Mouse (Mus musculus) midbrain, embryonic 16.5 days (tissue): ENCODE measurements around the gene Map3k4. TPM values are rescaled to one million over a fixed set of nuclear protein-coding genes. Genes with fewer than 3 reads are reported as not detected.

Experiments used
- ATAC-seq: fragments of 200-750 bp; cut with Nextera tagmentation; 2 replicates; pipeline ENCODE4 v1.8.0; 2017; ENCODE audit warnings: moderate TSS enrichment
- H3K27ac ChIP-seq: fragments of 300-500 bp; sonication (generic); 2 replicates; pipeline ENCODE4 v1.5.1; 2014; ENCODE audit warnings: mild to moderate bottlenecking, low read length, mixed read lengths
- H3K27me3 ChIP-seq: fragments of 300-500 bp; sonication (generic); 2 replicates; pipeline ENCODE4 v1.6.1; 2014; ENCODE audit warnings: low read depth, low read length, mixed read lengths; ENCODE audit not compliant: control insufficient read depth, insufficient read depth
- H3K36me3 ChIP-seq: fragments of 300-500 bp; sonication (generic); 2 replicates; pipeline ENCODE4 v1.6.1; 2014; ENCODE audit warnings: mild to moderate bottlenecking, low read length, moderate library complexity, mixed read lengths; ENCODE audit not compliant: control insufficient read depth, insufficient read depth
- H3K4me1 ChIP-seq: fragments of 300-500 bp; sonication (generic); 2 replicates; pipeline ENCODE4 v1.6.1; 2014; ENCODE audit warnings: mild to moderate bottlenecking, low read length, mixed read lengths; ENCODE audit not compliant: control insufficient read depth, insufficient read depth
- H3K4me2 ChIP-seq: fragments of 300-500 bp; sonication (generic); 2 replicates; pipeline ENCODE4 v1.6.1; 2014; ENCODE audit warnings: mild to moderate bottlenecking, low read length, mixed read lengths
- H3K4me3 ChIP-seq: fragments of 300-500 bp; sonication (generic); 2 replicates; pipeline ENCODE4 v1.5.1; 2014; ENCODE audit warnings: low read depth, mild to moderate bottlenecking, low read length, moderate library complexity, mixed read lengths
- H3K9ac ChIP-seq: fragments of 300-500 bp; sonication (generic); 2 replicates; pipeline ENCODE4 v1.6.1; 2014; ENCODE audit warnings: low read depth, low read length, mixed read lengths
- H3K9me3 ChIP-seq: fragments of 300-500 bp; sonication (generic); replicated peaks from 2 replicates; pipeline ENCODE4 v1.6.1; 2014; ENCODE audit warnings: mild to moderate bottlenecking, low read length, mixed read lengths; ENCODE audit not compliant: control insufficient read depth, poor library complexity, severe bottlenecking
- WGBS: fragments of 180-500 bp; shearing (Covaris S2); extraction: QIAGEN DNeasy Blood & Tissue Kit; methylation state at CpG from one replicate; pipeline ENCODE4 v1.1.7; 2014; 5-methylcytosine and 5-hydroxymethylcytosine counted together
- polyA plus RNA-seq: library from polyadenylated mRNA; unstranded; fragments of >200 nt; fragmentation: Nextera tagmentation; extraction: Ambion mirVana; gene quantifications from 2 replicates; pipeline ENCODE4 v1.2.1, GENCODE M21; 2015

The Map3k4 gene
- polyA plus RNA-seq, 1 experiment from 2014 or later = 31.3 TPM

GRCm38 (mm10) chr17:12312248-12312647 is 6.3 kb downstream of the Map3k4 start:
- H3K27ac ChIP-seq = no peak overlapping the region
- ATAC-seq = no peak
- no peak overlapping the region for H3K4me3 ChIP-seq
- no peaks in the 10 kb centered on the region for H3K27me3 ChIP-seq
- H3K9me3 ChIP-seq = no peaks in the 10 kb centered on the region
- peaks cover 32% of the 10 kb centered on the region for H3K4me1 ChIP-seq
- WGBS = 92% methylated on average over 6 of the region's 6 CpGs
- no peaks in the 10 kb centered on the region for H3K36me3 ChIP-seq
- no peak overlapping the region for H3K9ac ChIP-seq
- H3K4me2 ChIP-seq = no peak overlapping the region

- Histone ChIP-seq H3K27ac (no peak overlapping the region), H3K4me3 (no peak overlapping the region), H3K27me3 (no peaks in the 10 kb centered on the region), H3K36me3 (no peaks in the 10 kb centered on the region), H3K4me2 (no peak overlapping the region), H3K9me3 (no peaks in the 10 kb centered on the region), H3K4me1 (peaks cover 12% of the 10 kb centered on the region; the same call in 1 of the 2 replicates), H3K9ac (no peak overlapping the region)
- no peak for ATAC-seq
- WGBS = 93% methylated on average over 9 of the region's 9 CpGs
Observed at GRCm38 (mm10) chr17:12309493-12309892, 9.1 kb downstream of the Map3k4 start.

- H3K9ac ChIP-seq = no peak overlapping the region
- no peaks in the 10 kb centered on the region for H3K27me3 ChIP-seq
- no peak overlapping the region for H3K4me2 ChIP-seq
- H3K4me3 ChIP-seq = no peak overlapping the region
- 89% methylated on average over 8 of the region's 8 CpGs for WGBS
- H3K36me3 ChIP-seq = no peaks in the 10 kb centered on the region
- ATAC-seq = no peak
- no peak overlapping the region for H3K27ac ChIP-seq
- no peaks in the 10 kb centered on the region for H3K9me3 ChIP-seq
- H3K4me1 ChIP-seq = peaks cover 12% of the 10 kb centered on the region; the same call in 1 of the 2 replicates
Observed at GRCm38 (mm10) chr17:12309059-12309458, 9.5 kb downstream of the Map3k4 start.

DNA sequence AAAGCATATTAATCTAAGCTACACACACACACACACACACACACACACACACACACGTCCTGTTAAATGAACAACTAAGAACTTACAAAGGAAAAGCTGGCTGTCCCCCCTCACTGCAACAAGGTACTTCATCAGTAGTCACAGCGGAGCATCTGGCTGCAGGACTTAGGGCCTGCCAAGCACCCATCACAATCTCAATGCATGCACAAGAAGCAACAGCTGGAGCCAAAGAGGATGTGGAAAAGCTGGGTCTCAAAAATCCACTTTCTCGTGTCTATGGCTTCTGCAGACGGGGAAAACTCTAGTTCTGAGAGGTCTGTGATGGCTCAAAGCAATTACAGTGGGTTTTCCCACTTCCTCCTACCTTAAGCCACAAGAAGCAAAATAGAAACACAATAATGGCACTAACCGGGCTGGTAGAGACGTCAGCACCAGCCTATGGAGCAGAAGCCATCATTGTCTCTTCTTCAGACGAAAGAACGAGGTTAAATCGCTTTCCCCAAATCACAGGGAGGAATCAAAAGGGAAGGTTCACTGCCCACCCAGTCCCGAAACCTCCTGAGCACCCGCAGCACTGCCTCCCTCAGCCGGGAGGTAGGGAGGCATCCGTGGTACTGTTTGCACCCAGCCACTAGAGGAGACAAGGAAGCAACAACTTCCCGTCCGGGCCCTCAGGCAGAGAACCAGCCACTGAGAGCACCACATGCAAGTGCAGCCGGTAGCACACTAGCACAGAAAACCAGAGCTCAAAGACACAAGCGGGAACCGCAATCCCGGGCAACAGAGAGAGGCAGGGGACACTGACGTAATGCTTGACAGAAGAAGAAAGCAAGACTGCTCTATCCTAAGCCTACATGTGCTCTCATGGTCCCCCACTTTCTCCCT is 11.1 kb downstream of the Map3k4 start:
- WGBS = 79% methylated on average over 20 of the region's 20 CpGs
- no peaks in the 10 kb centered on the region for H3K27me3 ChIP-seq
- no peak overlapping the region for H3K9ac ChIP-seq
- H3K4me1 ChIP-seq = peaks cover 10% of the 10 kb centered on the region; the same call in 1 of the 2 replicates
- ATAC-seq = peak; percentile 46; the same call in 1 of the 2 replicates
- no peak overlapping the region; the same call in 1 of the 2 replicates for H3K27ac ChIP-seq
- no peaks in the 10 kb centered on the region for H3K36me3 ChIP-seq
- no peaks in the 10 kb centered on the region for H3K9me3 ChIP-seq
- H3K4me2 ChIP-seq = no peak overlapping the region
- H3K4me3 ChIP-seq = no peak overlapping the region

- H3K4me2 ChIP-seq = no peak overlapping the region
- H3K4me3 ChIP-seq = no peak overlapping the region
- WGBS = 95% methylated on average over 6 of the region's 6 CpGs
- no peaks in the 10 kb centered on the region for H3K27me3 ChIP-seq
- H3K4me1 ChIP-seq = peaks cover 22% of the 10 kb centered on the region
- no peak overlapping the region for H3K27ac ChIP-seq
- H3K9ac ChIP-seq = no peak overlapping the region
- ATAC-seq = no peak
- no peaks in the 10 kb centered on the region for H3K9me3 ChIP-seq
- no peaks in the 10 kb centered on the region for H3K36me3 ChIP-seq
Observed at GRCm38 (mm10) chr17:12304658-12305057, 13.9 kb downstream of the Map3k4 start.

GRCm38 (mm10) chr17:12300896-12301706 is 17.5 kb downstream of the Map3k4 start:
- Histone ChIP-seq H3K4me3 (no peak overlapping the region), H3K27ac (no peak overlapping the region), H3K4me2 (no peak overlapping the region), H3K9ac (no peak overlapping the region), H3K27me3 (no peaks in the 10 kb centered on the region), H3K9me3 (no peaks in the 10 kb centered on the region), H3K4me1 (peaks cover 12% of the 10 kb centered on the region), H3K36me3 (no peaks in the 10 kb centered on the region)
- ATAC-seq = peak; percentile 58
- 41% methylated on average over 3 of the region's 3 CpGs for WGBS

- H3K4me2 ChIP-seq = no peak overlapping the region
- H3K27me3 ChIP-seq = no peaks in the 10 kb centered on the region
- H3K9ac ChIP-seq = no peak overlapping the region
- no peak overlapping the region for H3K27ac ChIP-seq
- WGBS = 48% methylated on average over 14 of the region's 14 CpGs
- peaks cover 12% of the 10 kb centered on the region for H3K4me1 ChIP-seq
- no peaks in the 10 kb centered on the region for H3K36me3 ChIP-seq
- H3K9me3 ChIP-seq = no peaks in the 10 kb centered on the region
- H3K4me3 ChIP-seq = no peak overlapping the region
- no peak for ATAC-seq
Observed at GRCm38 (mm10) chr17:12300127-12300675, 18.4 kb downstream of the Map3k4 start.

DNA sequence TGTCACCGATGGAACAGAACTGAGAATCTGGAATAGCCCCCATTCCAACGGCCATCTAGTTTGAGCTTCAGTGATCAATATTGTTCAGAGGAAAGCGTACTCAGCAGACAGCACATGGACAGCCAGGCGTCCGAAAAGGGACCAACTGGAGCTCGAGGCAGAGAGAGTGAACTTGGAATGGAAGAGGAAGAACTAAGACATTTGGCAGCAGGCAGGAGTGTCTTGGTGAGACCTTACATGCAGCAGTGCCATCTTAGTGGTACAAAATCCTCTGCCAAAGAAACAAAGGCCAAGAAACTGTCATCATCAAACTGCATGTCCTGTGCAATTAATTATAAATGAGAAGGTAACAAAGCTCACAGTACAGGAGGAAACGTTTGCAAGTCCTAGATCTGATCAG is 19.2 kb downstream of the Map3k4 start:
- H3K4me3 ChIP-seq = no peak overlapping the region
- no peaks in the 10 kb centered on the region for H3K27me3 ChIP-seq
- H3K4me2 ChIP-seq = no peak overlapping the region
- no peak for ATAC-seq
- no peak overlapping the region for H3K9ac ChIP-seq
- no peaks in the 10 kb centered on the region for H3K9me3 ChIP-seq
- H3K36me3 ChIP-seq = no peaks in the 10 kb centered on the region
- peaks cover 12% of the 10 kb centered on the region for H3K4me1 ChIP-seq
- H3K27ac ChIP-seq = no peak overlapping the region
- 79% methylated on average over 7 of the region's 7 CpGs for WGBS
